ENCODE assay signal across 8 mouse cellular contexts in the genomic region with DNA sequence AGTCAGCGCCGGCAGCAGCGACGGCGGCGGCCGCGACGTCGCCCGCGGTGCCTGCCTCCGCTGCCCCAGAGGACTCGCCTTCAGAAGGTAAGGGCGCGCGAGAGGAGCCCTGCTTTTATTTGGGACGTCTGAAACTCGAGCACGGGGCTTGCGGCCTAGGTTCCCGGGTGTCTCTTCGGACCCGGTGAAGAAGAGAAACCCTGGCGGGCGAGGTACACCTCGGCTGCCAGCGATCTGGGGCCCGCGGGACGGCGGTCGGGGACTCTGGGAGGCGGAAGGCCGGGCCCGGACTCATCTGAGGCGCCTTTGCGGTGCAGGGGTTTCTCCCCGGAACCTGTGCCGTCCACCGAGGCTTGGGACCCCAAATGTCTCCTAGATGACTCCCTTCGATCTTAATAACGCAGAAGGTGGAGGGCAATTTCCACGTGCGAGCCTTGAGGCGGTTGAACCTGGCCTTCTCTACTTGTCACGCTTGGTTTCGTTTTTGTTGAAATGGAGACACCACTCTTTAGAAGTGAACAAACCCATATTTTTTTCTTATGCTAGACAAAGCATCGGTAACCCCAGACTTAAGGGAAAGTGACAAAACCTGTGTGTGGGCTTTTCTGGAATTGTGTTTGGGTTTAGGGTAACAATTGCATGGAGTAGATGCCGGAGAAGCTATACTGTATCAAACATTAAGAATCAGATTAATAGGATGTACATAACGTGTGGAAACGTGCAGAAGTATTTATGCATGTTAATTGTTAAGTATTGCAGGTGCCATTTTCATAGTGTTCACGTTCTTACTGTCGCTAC. TPM values are rescaled to one million over a fixed set of nuclear protein-coding genes. Genes with fewer than 3 reads are reported as not detected.
DNase-seq lines count a peak whose midpoint lies in the region; ATAC-seq and TF ChIP-seq lines count a peak whose summit lies in the region.

No protein-coding gene starts in this region.

- H3K9me3 ChIP-seq in forebrain, embryonic 10.5 days = no peaks in the 10 kb centered on the region
- no peaks in the 10 kb centered on the region for H3K9me3 ChIP-seq in intestine, embryonic 16.5 days (ENCODE audit: control insufficient read depth, low read length)
- no peaks in the 10 kb centered on the region for H3K9me3 ChIP-seq in midbrain, embryonic 13.5 days

- intact Hi-C loops in gastrocnemius, adult 2 months (cut with DNase I) = no loop called here

- ATAC-seq in intestine, embryonic 16.5 days = peak; percentile 62
- peak; percentile 21 for ATAC-seq in midbrain, embryonic 13.5 days

- peaks cover under 1% of the 10 kb centered on the region for H3K36me3 ChIP-seq in thymus, adult 2 months (ENCODE audit: control insufficient read depth, insufficient read depth, low read length)
- H3K36me3 ChIP-seq in forebrain, embryonic 10.5 days (replicated peaks) = peaks cover 42% of the 10 kb centered on the region
- H3K36me3 ChIP-seq in intestine, embryonic 16.5 days (ENCODE audit: control insufficient read depth, insufficient read depth, low read length) = no peaks in the 10 kb centered on the region
- H3K36me3 ChIP-seq in midbrain, embryonic 13.5 days = peaks cover 19% of the 10 kb centered on the region

- under 1% methylated on average over 54 of the region's 54 CpGs for WGBS in thymus, adult 2 months
- under 1% methylated on average over 54 of the region's 54 CpGs for WGBS in forebrain, embryonic 10.5 days
- under 1% methylated on average over 54 of the region's 54 CpGs for WGBS in intestine, embryonic 16.5 days
- under 1% methylated on average over 54 of the region's 54 CpGs for WGBS in midbrain, embryonic 13.5 days

- H3K27me3 ChIP-seq in thymus, adult 2 months (ENCODE audit: control insufficient read depth, insufficient read depth, low read length) = no peaks in the 10 kb centered on the region
- H3K27me3 ChIP-seq in forebrain, embryonic 10.5 days (ENCODE audit: poor library complexity, severe bottlenecking) = no peaks in the 10 kb centered on the region
- no peaks in the 10 kb centered on the region for H3K27me3 ChIP-seq in intestine, embryonic 16.5 days (replicated peaks; ENCODE audit: control insufficient read depth, insufficient read depth, low read length)
- no peaks in the 10 kb centered on the region for H3K27me3 ChIP-seq in midbrain, embryonic 13.5 days

- no peak for DNase-seq in gastrocnemius, adult 2 months
- no peak for DNase-seq in gastrocnemius, adult 18-20 months (ENCODE audit: low spot score)
- peak; percentile 63 for DNase-seq in thymus, adult 2 months
- no peak for DNase-seq in thymus, postnatal 36 days
- no peak for DNase-seq in forebrain, embryonic 10.5 days (ENCODE audit: extremely low spot score, low spot score)
- no peak for DNase-seq in yolk sac, embryonic 10.5 days (ENCODE audit: low spot score)

- peak overlapping the region; percentile 67 for H3K4me2 ChIP-seq in intestine, embryonic 16.5 days (ENCODE audit: low read depth, low read length)
- H3K4me2 ChIP-seq in midbrain, embryonic 13.5 days (replicated peaks) = peak overlapping the region; percentile 79

- TF ChIP-seq CTCF in gastrocnemius, adult 2 months (IDR thresholded peaks at IDR 0.05) = no peak
- TF ChIP-seq CTCF in thymus, adult 2 months (IDR thresholded peaks at IDR 0.05; ENCODE audit: borderline replicate concordance, control insufficient read depth, extremely low read depth, insufficient read depth, low read length, poor library complexity) = 0 out of 2 replicates have a peak, but pooled peaks have one; percentile 11

- peaks cover 8% of the 10 kb centered on the region for H3K4me1 ChIP-seq in thymus, adult 2 months (replicated peaks; ENCODE audit: control insufficient read depth, insufficient read depth, low read length)
- peaks cover 24% of the 10 kb centered on the region for H3K4me1 ChIP-seq in forebrain, embryonic 10.5 days
- H3K4me1 ChIP-seq in intestine, embryonic 16.5 days (ENCODE audit: control insufficient read depth, insufficient read depth, low read length) = peaks cover 10% of the 10 kb centered on the region
- peaks cover 41% of the 10 kb centered on the region for H3K4me1 ChIP-seq in midbrain, embryonic 13.5 days (replicated peaks)

- H3K9ac ChIP-seq in intestine, embryonic 16.5 days (ENCODE audit: low read depth, low read length) = peak overlapping the region; percentile 97
- peak overlapping the region; percentile 99 for H3K9ac ChIP-seq in midbrain, embryonic 13.5 days (replicated peaks)

- H3K27ac ChIP-seq in gastrocnemius, adult 2 months = peak overlapping the region; percentile 95
- H3K27ac ChIP-seq in thymus, adult 2 months (ENCODE audit: control insufficient read depth, insufficient read depth, low read length) = peak overlapping the region; percentile 53
- peak overlapping the region; percentile 98 for H3K27ac ChIP-seq in forebrain, embryonic 10.5 days
- peak overlapping the region; percentile 97 for H3K27ac ChIP-seq in intestine, embryonic 16.5 days (ENCODE audit: low read length)
- H3K27ac ChIP-seq in midbrain, embryonic 13.5 days = peak overlapping the region; percentile 97

- TF ChIP-seq POLR2A in thymus, adult 2 months (IDR thresholded peaks at IDR 0.05; ENCODE audit: control insufficient read depth, extremely low read depth, insufficient read depth, low read length, poor library complexity) = no peak

- peak overlapping the region; percentile 81 for H3K4me3 ChIP-seq in gastrocnemius, adult 2 months
- H3K4me3 ChIP-seq in thymus, adult 2 months (ENCODE audit: control insufficient read depth, insufficient read depth, low read length) = peak overlapping the region; percentile 65
- H3K4me3 ChIP-seq in forebrain, embryonic 10.5 days = peak overlapping the region; percentile 93
- peak overlapping the region; percentile 88 for H3K4me3 ChIP-seq in intestine, embryonic 16.5 days (ENCODE audit: low read length)
- H3K4me3 ChIP-seq in midbrain, embryonic 13.5 days (replicated peaks) = peak overlapping the region; percentile 97

RNA-seq across cellular contexts. Expression of gene Fnbp4, which starts 0.8 kb away (rescaled TPM):
- 10 to 100 TPM; 17.9 to 19.7 TPM for total RNA-seq in gastrocnemius, adult 2 months (2021)
- total RNA-seq in gastrocnemius, adult 18-20 months (2021) = 10 to 100 TPM; 12.3 to 12.4 TPM
- polyA plus RNA-seq in thymus, adult 2 months (2012; rRNA removed) = 101 and 105 TPM in 2 replicates
- polyA plus RNA-seq in forebrain, embryonic 10.5 days (2016; fragmentation: Nextera tagmentation; extraction: Ambion mirVana) = 109 and 118 TPM in 2 replicates
- 53.2 and 53.7 TPM in 2 replicates for polyA plus RNA-seq in intestine, embryonic 16.5 days (2015; fragmentation: Nextera tagmentation; extraction: Ambion mirVana)
- 118 and 131 TPM in 2 replicates for polyA plus RNA-seq in midbrain, embryonic 13.5 days (2015; fragmentation: Nextera tagmentation; extraction: Ambion mirVana)

RNA-seq across cellular contexts. Expression of gene Agbl2, which starts 36.6 kb away (rescaled TPM):
- total RNA-seq in gastrocnemius, adult 2 months (2021) = under 1 TPM; 0.18 to 0.20 TPM
- total RNA-seq in gastrocnemius, adult 18-20 months (2021) = under 1 TPM; 0.14 to 0.33 TPM
- 0.31 and 0.44 TPM in 2 replicates for polyA plus RNA-seq in thymus, adult 2 months (2012; rRNA removed)
- 0.58 and 0.70 TPM in 2 replicates for polyA plus RNA-seq in forebrain, embryonic 10.5 days (2016; fragmentation: Nextera tagmentation; extraction: Ambion mirVana)
- 0.48 and 0.50 TPM in 2 replicates for polyA plus RNA-seq in intestine, embryonic 16.5 days (2015; fragmentation: Nextera tagmentation; extraction: Ambion mirVana)
- polyA plus RNA-seq in midbrain, embryonic 13.5 days (2015; fragmentation: Nextera tagmentation; extraction: Ambion mirVana) = 0.21 and 0.31 TPM in 2 replicates
